Mouse (Mus musculus): ENCODE measurements at regions not wholly inside any gene's neighbourhood (a gene's known extent, or its start where the extent isn't known, plus 50 kb on each side); places are given as distances from the start of the nearest gene placed in this dataset.

DNA sequence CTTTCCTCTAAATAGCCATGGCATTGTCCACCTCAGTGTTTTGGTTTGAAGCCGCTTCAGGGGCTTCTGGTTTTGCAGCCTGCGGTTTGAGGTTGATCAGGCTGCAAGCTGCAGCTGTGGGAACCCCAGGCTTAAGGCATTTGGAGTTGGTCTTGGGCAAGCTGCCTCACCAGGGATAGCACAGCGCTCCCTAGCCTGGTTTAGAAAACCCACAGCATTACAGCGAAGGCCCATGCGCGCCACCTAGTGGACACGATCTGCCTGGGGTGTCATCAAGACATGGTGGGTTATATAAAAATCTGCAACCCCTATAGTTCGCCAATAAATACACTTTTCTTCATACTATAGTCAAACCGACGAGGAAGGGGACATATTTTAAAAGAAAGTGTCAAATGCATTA lies 68.9 kb upstream of the Hnrnpa3 start:
- Histone ChIP-seq H3K9me3 (ENCODE audit: control insufficient read depth, low read length) (no peaks in the 10 kb centered on the region), H3K36me3 (ENCODE audit: control insufficient read depth, insufficient read depth, low read length) (no peaks in the 10 kb centered on the region), H3K27me3 (ENCODE audit: control insufficient read depth, insufficient read depth, low read length) (0 out of 2 replicates have a peak, but pooled peaks cover 3% of the 10 kb centered on the region), H3K4me3 (ENCODE audit: low read depth, low read length) (no peak overlapping the region), H3K27ac (ENCODE audit: low read depth, low read length) (no peak overlapping the region), H3K4me1 (replicated peaks; ENCODE audit: control insufficient read depth, insufficient read depth, low read length) (peaks cover 7% of the 10 kb centered on the region; the same call in 1 of the 2 replicates), H3K9ac (ENCODE audit: low read depth, low read length) (0 out of 2 replicates have a peak overlapping the region, but pooled peaks have one; percentile 11), H3K4me2 (replicated peaks; ENCODE audit: low read depth, low read length) (peak overlapping the region; percentile 36)
- ATAC-seq (ENCODE audit: low FRiP score) (0 out of 2 replicates have a peak, but pooled peaks have one; percentile 43), DNase-seq (ENCODE audit: low spot score) (peak; percentile 93)
- WGBS: 5% methylated on average over 10 of the region's 10 CpGs

DNA sequence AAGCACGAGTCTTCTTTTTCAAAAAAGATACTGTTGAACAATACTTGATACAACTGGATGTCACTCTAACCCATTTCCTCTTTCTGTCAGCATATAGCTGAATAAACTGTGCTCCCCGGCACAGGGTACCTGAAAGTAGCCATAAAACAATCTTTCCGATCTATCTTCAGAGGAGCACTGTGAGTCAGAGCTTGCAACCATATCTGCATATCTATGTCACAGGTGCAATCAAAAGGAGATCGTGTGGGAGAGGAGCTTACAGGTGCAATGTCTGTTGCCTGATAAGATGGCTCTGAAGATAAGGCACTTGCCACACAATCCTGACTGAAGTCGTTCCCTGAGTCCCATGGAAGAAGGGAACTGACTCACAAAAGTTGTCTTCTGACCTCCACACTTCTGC lies 58.5 kb upstream of the Hnrnpa3 start:
- H3K36me3 ChIP-seq (ENCODE audit: control insufficient read depth, insufficient read depth, low read length): no peaks in the 10 kb centered on the region
- WGBS: 79% methylated on average over 5 of the region's 5 CpGs
- no peak for ATAC-seq (ENCODE audit: low FRiP score)

DNA sequence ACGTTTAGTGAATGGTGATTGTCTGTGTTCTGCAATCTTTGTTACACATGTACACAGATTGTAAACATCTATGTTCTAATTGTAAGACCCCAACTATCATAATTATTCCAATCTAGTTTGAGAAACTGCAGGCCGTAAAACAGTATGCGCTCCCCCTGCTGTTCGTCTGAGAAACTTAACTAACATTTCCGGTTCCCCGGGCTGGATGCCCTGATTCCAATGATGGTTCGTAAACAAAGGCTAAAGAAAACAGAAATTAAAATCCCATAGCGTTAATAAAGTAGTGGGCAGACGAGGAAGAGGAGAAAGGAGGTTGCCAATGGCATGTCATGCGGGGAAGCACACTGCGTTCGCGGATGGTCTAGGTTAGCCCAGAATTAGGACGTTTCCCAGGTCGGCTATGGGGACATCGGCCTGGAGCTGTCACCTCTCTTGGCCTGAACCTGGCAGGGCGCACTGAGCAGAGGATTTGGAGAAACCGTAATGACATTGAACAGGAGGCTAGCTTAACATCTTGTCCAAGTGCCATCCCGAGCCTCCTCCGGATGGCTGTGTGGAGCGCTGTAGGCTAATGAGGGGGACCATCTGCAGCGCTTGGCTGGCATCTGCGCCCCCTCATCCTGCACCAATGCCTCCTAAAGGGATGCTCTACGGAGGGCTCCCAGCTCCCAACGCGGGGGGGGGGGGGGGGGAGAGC lies 55.7 kb upstream of the Hnrnpa3 start:
- 8% methylated on average over 25 of the region's 26 CpGs for WGBS
- Histone ChIP-seq H3K27ac (ENCODE audit: low read depth, low read length) (no peak overlapping the region), H3K36me3 (ENCODE audit: control insufficient read depth, insufficient read depth, low read length) (no peaks in the 10 kb centered on the region), H3K9me3 (ENCODE audit: control insufficient read depth, low read length) (no peaks in the 10 kb centered on the region), H3K4me1 (replicated peaks; ENCODE audit: control insufficient read depth, insufficient read depth, low read length) (no peaks in the 10 kb centered on the region), H3K4me3 (ENCODE audit: low read depth, low read length) (peak overlapping the region; percentile 36), H3K27me3 (ENCODE audit: control insufficient read depth, insufficient read depth, low read length) (no peaks in the 10 kb centered on the region; the same call in 1 of the 2 replicates), H3K4me2 (replicated peaks; ENCODE audit: low read depth, low read length) (peak overlapping the region; percentile 64), H3K9ac (ENCODE audit: low read depth, low read length) (peak overlapping the region; percentile 28; the same call in 1 of the 2 replicates)
- peak; percentile 70 for DNase-seq (ENCODE audit: low spot score)
- ATAC-seq (ENCODE audit: low FRiP score): peak; percentile 81

More for the DNA sequence above, 58.5 kb upstream of the Hnrnpa3 start:
- no peak overlapping the region for H3K27ac ChIP-seq (ENCODE audit: low read depth, low read length)
- H3K9me3 ChIP-seq (ENCODE audit: control insufficient read depth, low read length): no peaks in the 10 kb centered on the region
- H3K4me1 ChIP-seq (replicated peaks; ENCODE audit: control insufficient read depth, insufficient read depth, low read length): no peaks in the 10 kb centered on the region
- no peak overlapping the region for H3K4me3 ChIP-seq (ENCODE audit: low read depth, low read length)
- H3K27me3 ChIP-seq (ENCODE audit: control insufficient read depth, insufficient read depth, low read length): no peaks in the 10 kb centered on the region
- no peak overlapping the region for H3K9ac ChIP-seq (ENCODE audit: low read depth, low read length)
- DNase-seq (ENCODE audit: low spot score): no peak
- no peak overlapping the region for H3K4me2 ChIP-seq (replicated peaks; ENCODE audit: low read depth, low read length)

DNA sequence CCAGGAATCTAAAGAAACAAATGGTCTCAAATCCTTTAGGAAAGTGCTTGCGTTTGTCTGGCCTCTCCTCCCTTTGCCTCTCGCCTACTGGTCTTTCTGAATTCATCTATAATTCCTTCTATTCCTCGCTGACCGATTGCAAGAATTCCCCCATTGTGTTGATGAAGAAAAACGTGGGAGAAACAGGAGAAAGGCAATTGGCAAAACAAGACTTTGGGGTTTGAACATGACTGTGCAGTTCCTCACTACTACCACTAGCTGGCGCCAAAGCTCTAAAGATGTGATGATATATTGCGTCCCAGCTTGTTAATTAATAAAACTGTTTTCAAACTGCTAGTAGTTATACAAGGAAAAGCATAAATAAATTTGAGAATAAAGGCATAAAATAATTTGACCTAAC lies 53.4 kb upstream of the Hnrnpa3 start:
- 4% methylated on average over 7 of the region's 7 CpGs for WGBS
- H3K4me3 ChIP-seq (ENCODE audit: low read depth, low read length): no peak overlapping the region
- no peak overlapping the region for H3K9ac ChIP-seq (ENCODE audit: low read depth, low read length)
- no peaks in the 10 kb centered on the region for H3K36me3 ChIP-seq (ENCODE audit: control insufficient read depth, insufficient read depth, low read length)
- DNase-seq (ENCODE audit: low spot score) (peak; percentile 84), ATAC-seq (ENCODE audit: low FRiP score) (no peak)
- no peaks in the 10 kb centered on the region; the same call in 1 of the 2 replicates for H3K27me3 ChIP-seq (ENCODE audit: control insufficient read depth, insufficient read depth, low read length)
- H3K4me2 ChIP-seq (replicated peaks; ENCODE audit: low read depth, low read length): no peak overlapping the region
- H3K4me1 ChIP-seq (replicated peaks; ENCODE audit: control insufficient read depth, insufficient read depth, low read length): no peaks in the 10 kb centered on the region
- no peaks in the 10 kb centered on the region for H3K9me3 ChIP-seq (ENCODE audit: control insufficient read depth, low read length)
- H3K27ac ChIP-seq (ENCODE audit: low read depth, low read length): no peak overlapping the region

DNA sequence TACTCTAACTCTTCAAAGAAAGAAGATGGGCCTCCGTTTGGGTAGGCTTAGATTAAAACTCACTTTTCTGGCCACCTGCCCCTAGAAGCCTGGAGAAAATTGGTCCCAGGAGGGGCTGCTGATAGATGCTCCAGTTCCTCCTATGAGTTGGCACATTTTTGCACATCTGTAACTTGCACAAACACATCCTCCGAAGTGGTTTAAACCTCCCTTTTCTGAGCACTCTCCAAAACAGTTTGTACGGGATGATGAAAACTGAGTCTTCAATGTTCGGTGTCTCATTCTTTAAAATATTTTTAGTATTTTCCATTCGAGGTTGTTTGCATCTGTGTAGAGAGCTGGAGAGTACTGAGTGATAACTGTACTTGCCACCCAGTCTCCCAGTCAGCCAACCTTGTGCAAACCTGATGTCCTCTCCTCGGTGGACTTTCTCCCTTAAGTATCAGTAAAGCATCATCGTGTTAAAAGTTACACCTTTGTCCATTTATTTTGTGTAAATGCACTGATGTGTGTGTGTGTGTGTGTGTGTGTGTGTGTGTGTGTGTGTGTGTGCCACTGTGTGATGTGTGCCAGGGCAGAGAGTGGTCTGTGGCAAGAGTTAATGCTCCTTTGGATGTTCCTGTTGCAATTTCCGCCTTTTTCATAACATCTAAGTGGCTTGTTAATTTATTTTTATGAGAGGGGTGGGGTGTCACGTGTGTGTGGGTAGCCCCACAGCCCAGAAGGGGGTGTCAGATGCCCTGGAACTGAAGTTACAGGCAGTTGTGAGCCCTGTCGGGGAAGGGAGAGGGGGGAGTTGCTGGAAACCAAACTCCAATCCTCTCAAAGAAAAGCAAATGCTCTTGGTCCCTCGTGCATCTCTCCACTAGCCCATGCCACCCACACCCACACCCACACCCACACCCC lies 51.8 kb upstream of the Hnrnpa3 start:
- H3K4me1 ChIP-seq (replicated peaks; ENCODE audit: control insufficient read depth, insufficient read depth, low read length): no peaks in the 10 kb centered on the region
- no peaks in the 10 kb centered on the region; the same call in 1 of the 2 replicates for H3K27me3 ChIP-seq (ENCODE audit: control insufficient read depth, insufficient read depth, low read length)
- DNase-seq (ENCODE audit: low spot score): no peak
- H3K9ac ChIP-seq (ENCODE audit: low read depth, low read length): no peak overlapping the region
- no peaks in the 10 kb centered on the region for H3K9me3 ChIP-seq (ENCODE audit: control insufficient read depth, low read length)
- H3K4me3 ChIP-seq (ENCODE audit: low read depth, low read length): no peak overlapping the region
- H3K36me3 ChIP-seq (ENCODE audit: control insufficient read depth, insufficient read depth, low read length): no peaks in the 10 kb centered on the region
- no peak for ATAC-seq (ENCODE audit: low FRiP score)
- WGBS: 69% methylated on average over 11 of the region's 11 CpGs
- H3K27ac ChIP-seq (ENCODE audit: low read depth, low read length): no peak overlapping the region
- no peak overlapping the region for H3K4me2 ChIP-seq (replicated peaks; ENCODE audit: low read depth, low read length)

DNA sequence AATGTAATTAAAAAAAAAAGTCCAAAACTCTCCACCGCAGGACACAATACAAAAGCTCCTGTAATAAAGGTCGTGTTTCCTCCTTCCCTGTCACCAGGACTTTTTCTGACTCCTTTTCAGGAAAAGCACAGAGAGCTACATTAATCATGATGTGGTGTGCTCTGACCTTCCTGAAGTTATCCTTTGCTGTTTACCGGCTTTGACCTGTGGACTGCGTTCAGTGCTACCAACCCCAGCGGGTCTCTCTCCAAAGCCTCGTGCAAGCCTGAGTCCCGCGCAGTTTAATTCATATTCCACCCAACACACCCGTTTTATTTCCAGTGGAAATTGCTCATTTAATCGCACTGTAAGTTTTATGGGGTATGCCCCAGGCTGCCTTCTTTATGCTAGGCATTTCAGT lies 51.1 kb upstream of the Hnrnpa3 start:
- no peak for DNase-seq (ENCODE audit: low spot score)
- Histone ChIP-seq H3K27ac (ENCODE audit: low read depth, low read length) (no peak overlapping the region), H3K4me2 (replicated peaks; ENCODE audit: low read depth, low read length) (no peak overlapping the region), H3K4me3 (ENCODE audit: low read depth, low read length) (no peak overlapping the region), H3K9me3 (ENCODE audit: control insufficient read depth, low read length) (no peaks in the 10 kb centered on the region), H3K4me1 (replicated peaks; ENCODE audit: control insufficient read depth, insufficient read depth, low read length) (no peaks in the 10 kb centered on the region), H3K27me3 (ENCODE audit: control insufficient read depth, insufficient read depth, low read length) (no peaks in the 10 kb centered on the region; the same call in 1 of the 2 replicates), H3K9ac (ENCODE audit: low read depth, low read length) (no peak overlapping the region), H3K36me3 (ENCODE audit: control insufficient read depth, insufficient read depth, low read length) (no peaks in the 10 kb centered on the region)
- no peak for ATAC-seq (ENCODE audit: low FRiP score)
- 70% methylated on average over 10 of the region's 10 CpGs for WGBS

DNA sequence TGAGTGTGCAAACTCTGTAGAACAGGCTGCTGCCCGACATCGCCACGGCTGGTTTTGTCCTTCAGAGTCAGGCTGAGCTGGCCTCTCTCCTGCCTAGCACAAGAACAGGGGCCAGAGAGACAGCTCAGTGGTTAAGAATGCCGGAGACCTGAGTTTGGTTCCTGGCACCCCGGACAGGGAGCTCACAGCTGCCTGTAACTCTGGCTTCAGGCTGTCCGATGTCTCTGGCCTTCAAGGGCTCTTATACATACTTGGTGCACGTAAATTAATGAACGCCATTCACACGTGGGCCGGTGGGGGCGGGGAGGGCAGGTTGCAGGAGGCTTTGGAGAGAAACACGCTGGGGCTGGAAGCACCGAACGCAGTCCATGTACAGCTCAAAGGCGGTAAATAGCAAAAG lies 50.6 kb upstream of the Hnrnpa3 start:
- Histone ChIP-seq H3K36me3 (ENCODE audit: control insufficient read depth, insufficient read depth, low read length) (no peaks in the 10 kb centered on the region), H3K4me3 (ENCODE audit: low read depth, low read length) (no peak overlapping the region), H3K27me3 (ENCODE audit: control insufficient read depth, insufficient read depth, low read length) (no peaks in the 10 kb centered on the region; the same call in 1 of the 2 replicates), H3K4me2 (replicated peaks; ENCODE audit: low read depth, low read length) (no peak overlapping the region), H3K9ac (ENCODE audit: low read depth, low read length) (no peak overlapping the region), H3K4me1 (replicated peaks; ENCODE audit: control insufficient read depth, insufficient read depth, low read length) (no peaks in the 10 kb centered on the region), H3K27ac (ENCODE audit: low read depth, low read length) (no peak overlapping the region), H3K9me3 (ENCODE audit: control insufficient read depth, low read length) (no peaks in the 10 kb centered on the region)
- ATAC-seq (ENCODE audit: low FRiP score): no peak
- 53% methylated on average over 15 of the region's 15 CpGs for WGBS
- no peak for DNase-seq (ENCODE audit: low spot score)

DNA sequence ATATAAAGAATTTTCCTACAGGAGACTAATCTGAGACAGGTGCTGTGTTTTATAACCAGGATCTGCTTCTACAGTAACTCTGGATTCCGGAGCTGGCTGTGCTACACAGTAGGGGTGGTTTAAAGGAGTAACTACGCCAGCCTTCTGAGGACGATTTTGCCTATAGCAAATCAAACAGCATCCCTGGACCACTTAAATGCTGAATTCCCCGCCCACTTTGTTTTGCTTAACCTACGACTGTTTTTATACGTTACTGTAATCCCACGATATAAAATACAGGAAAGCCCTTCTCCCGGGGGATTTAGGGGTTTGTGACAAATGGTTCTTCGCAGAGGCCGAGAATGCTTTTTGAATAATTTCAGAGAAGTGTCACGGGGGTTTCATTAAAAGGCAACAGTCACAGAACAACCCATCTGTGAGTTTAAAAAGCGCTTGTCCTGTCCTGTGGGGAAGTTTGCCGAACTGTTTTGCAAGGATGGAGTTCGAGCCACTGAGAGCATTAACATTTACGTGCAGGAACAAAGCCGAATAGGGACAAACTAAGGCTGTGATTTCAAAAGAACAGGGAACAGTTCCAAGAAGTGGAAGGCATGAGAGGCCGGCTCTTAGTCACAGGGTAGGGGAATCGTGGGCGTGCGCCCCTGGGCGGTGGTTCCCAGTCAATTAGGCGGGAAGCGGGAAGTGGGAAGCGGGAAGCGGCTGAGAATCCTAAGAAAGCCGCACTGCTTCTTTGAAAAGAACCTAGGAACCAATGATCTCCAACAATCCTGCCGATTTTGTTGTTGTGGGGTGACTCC lies 49.7 kb upstream of the Hnrnpa3 start:
- Histone ChIP-seq H3K27ac (ENCODE audit: low read depth, low read length) (no peak overlapping the region), H3K27me3 (ENCODE audit: control insufficient read depth, insufficient read depth, low read length) (no peaks in the 10 kb centered on the region; the same call in 1 of the 2 replicates), H3K9ac (ENCODE audit: low read depth, low read length) (peak overlapping the region; percentile 7; the same call in 1 of the 2 replicates), H3K36me3 (ENCODE audit: control insufficient read depth, insufficient read depth, low read length) (no peaks in the 10 kb centered on the region), H3K4me2 (replicated peaks; ENCODE audit: low read depth, low read length) (peak overlapping the region; percentile 38), H3K4me3 (ENCODE audit: low read depth, low read length) (peak overlapping the region; percentile 19; the same call in 1 of the 2 replicates), H3K4me1 (replicated peaks; ENCODE audit: control insufficient read depth, insufficient read depth, low read length) (no peaks in the 10 kb centered on the region), H3K9me3 (ENCODE audit: control insufficient read depth, low read length) (no peaks in the 10 kb centered on the region)
- DNase-seq (ENCODE audit: low spot score) (peak; percentile 57), ATAC-seq (ENCODE audit: low FRiP score) (no peak)
- 12% methylated on average over 27 of the region's 27 CpGs for WGBS
